Mouse (Mus musculus) limb, embryonic 13.5 days (tissue): ENCODE measurements around the gene BC025920. TPM values are rescaled to one million over a fixed set of nuclear protein-coding genes. Genes with fewer than 3 reads are reported as not detected.

Experiments
- ATAC-seq: fragments of 200-750 bp; cut with Nextera tagmentation; 2 replicates; pipeline ENCODE4 v1.8.0; 2017; ENCODE audit warnings: low read depth, moderate number of reproducible peaks, moderate TSS enrichment; ENCODE audit not compliant: low FRiP score
- H3K27ac ChIP-seq: fragments of 300-500 bp; sonication (generic); 2 replicates; pipeline ENCODE4 v1.5.1; 2015; ENCODE audit warnings: inconsistent platforms, mild to moderate bottlenecking, moderate library complexity
- H3K27me3 ChIP-seq: fragments of 300-500 bp; sonication (generic); 2 replicates; pipeline ENCODE4 v1.6.1; 2015; ENCODE audit warnings: mild to moderate bottlenecking, inconsistent platforms
- H3K36me3 ChIP-seq: fragments of 300-500 bp; sonication (generic); 2 replicates; pipeline ENCODE4 v1.6.1; 2015; ENCODE audit warnings: inconsistent platforms, mild to moderate bottlenecking, moderate library complexity
- H3K4me1 ChIP-seq: fragments of 300-500 bp; sonication (generic); 2 replicates; pipeline ENCODE4 v1.6.1; 2015; ENCODE audit warnings: inconsistent platforms
- H3K4me2 ChIP-seq: fragments of 300-500 bp; sonication (generic); replicated peaks from 2 replicates; pipeline ENCODE4 v1.6.1; 2015; ENCODE audit warnings: inconsistent platforms, mild to moderate bottlenecking, moderate library complexity
- H3K4me3 ChIP-seq: fragments of 300-500 bp; sonication (generic); 2 replicates; pipeline ENCODE4 v1.5.1; 2015; ENCODE audit warnings: moderate library complexity, mild to moderate bottlenecking, inconsistent platforms
- H3K9ac ChIP-seq: fragments of 300-500 bp; sonication (generic); 2 replicates; pipeline ENCODE4 v1.6.1; 2015; ENCODE audit warnings: mild to moderate bottlenecking, inconsistent platforms
- H3K9me3 ChIP-seq: fragments of 300-500 bp; sonication (generic); 2 replicates; pipeline ENCODE4 v1.6.1; 2016; ENCODE audit warnings: inconsistent platforms
- WGBS: fragments of 180-500 bp; shearing (Covaris S2); methylation state at CpG from one replicate; pipeline ENCODE4 v1.1.7; 2015; 5-methylcytosine and 5-hydroxymethylcytosine counted together
- polyA plus RNA-seq: library from polyadenylated mRNA; unstranded; fragments of >200 nt; fragmentation: Nextera tagmentation; extraction: Ambion mirVana; gene quantifications from 2 replicates; pipeline ENCODE4 v1.2.1, GENCODE M21; 2015

Gene BC025920
- polyA plus RNA-seq, 1 experiment from 2014 or later, result 1.5 TPM

GRCm38 (mm10) chr10:81608308-81608707, 2.2 kb downstream of the BC025920 start:
- H3K4me2 ChIP-seq, result no peak overlapping the region

DNA sequence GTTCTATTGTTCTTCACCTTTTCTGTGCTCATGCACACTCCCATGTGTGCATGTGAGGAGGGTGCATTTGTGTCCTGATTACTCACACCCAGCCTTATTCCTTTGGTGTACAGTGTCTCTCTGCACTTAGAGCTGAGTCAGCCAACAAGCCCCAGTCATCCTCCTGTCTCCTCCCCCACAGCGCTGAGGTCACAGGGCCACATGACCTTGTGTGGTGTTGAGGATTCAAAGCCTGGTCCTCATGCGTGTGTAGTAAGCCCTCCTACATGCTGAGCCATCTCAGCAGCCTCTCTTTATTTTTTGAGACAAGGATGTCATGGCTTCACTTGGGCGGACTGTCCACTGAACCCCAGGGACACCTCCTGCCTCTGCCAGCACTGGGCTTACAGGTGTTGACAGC, 6.7 kb downstream of the BC025920 start:
- Histone ChIP-seq H3K36me3 (0 out of 2 replicates have a peak, but pooled peaks cover 8% of the 10 kb centered on the region), H3K9me3 (peaks cover 8% of the 10 kb centered on the region), H3K4me1 (peaks cover 19% of the 10 kb centered on the region), H3K27ac (no peak overlapping the region), H3K4me3 (no peak overlapping the region), H3K9ac (no peak overlapping the region), H3K27me3 (no peaks in the 10 kb centered on the region), H3K4me2 (no peak overlapping the region)
- WGBS, result 73% methylated on average over 3 of the region's 3 CpGs
- no peak for ATAC-seq

More at GRCm38 (mm10) chr10:81608308-81608707, 2.2 kb downstream of the BC025920 start:
- no peak overlapping the region for H3K9ac ChIP-seq
- no peak overlapping the region for H3K4me3 ChIP-seq
- H3K27ac ChIP-seq, result no peak overlapping the region
- ATAC-seq, result no peak
- peaks cover 8% of the 10 kb centered on the region for H3K9me3 ChIP-seq
- H3K36me3 ChIP-seq, result 0 out of 2 replicates have a peak, but pooled peaks cover 10% of the 10 kb centered on the region
- no peaks in the 10 kb centered on the region for H3K27me3 ChIP-seq
- peaks cover 24% of the 10 kb centered on the region for H3K4me1 ChIP-seq
- WGBS, result 94% methylated on average over 1 of the region's 1 CpGs

GRCm38 (mm10) chr10:81615486-81615885, 9.4 kb downstream of the BC025920 start:
- Histone ChIP-seq H3K4me3 (no peak overlapping the region), H3K9ac (no peak overlapping the region), H3K36me3 (peaks cover 8% of the 10 kb centered on the region), H3K27me3 (no peaks in the 10 kb centered on the region), H3K27ac (peak overlapping the region; percentile 49), H3K9me3 (peaks cover 8% of the 10 kb centered on the region), H3K4me2 (peak overlapping the region; percentile 21), H3K4me1 (peaks cover 19% of the 10 kb centered on the region)
- peak; percentile 80 for ATAC-seq
- 28% methylated on average over 6 of the region's 6 CpGs for whole genome bisulfite sequencing

DNA sequence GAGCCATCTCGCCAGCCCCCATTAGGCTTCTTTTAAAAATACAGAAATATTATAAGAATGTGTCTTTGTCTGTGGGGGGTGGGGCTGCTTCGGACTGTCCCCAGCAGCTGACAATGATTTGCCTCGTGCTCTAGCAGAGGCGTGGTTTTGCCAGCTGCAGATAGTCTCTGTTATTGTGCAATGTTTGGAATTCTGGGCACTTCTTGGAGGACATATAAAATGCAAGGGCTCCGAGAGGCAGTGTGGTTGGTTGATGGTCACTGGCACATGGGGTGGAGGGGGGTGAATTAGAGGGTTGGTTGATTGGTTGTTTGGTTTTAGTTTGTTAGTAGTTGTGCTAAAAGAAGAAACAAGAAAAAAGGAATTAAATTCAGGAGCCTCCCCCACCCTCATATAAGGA, 13.9 kb downstream of the BC025920 start:
- no peak overlapping the region for H3K27ac ChIP-seq
- ATAC-seq, result no peak
- H3K9me3 ChIP-seq, result no peaks in the 10 kb centered on the region
- 80% methylated on average over 5 of the region's 5 CpGs for WGBS
- H3K36me3 ChIP-seq, result peaks cover 52% of the 10 kb centered on the region
- H3K4me3 ChIP-seq, result no peak overlapping the region
- peaks cover 18% of the 10 kb centered on the region for H3K4me1 ChIP-seq
- H3K27me3 ChIP-seq, result no peaks in the 10 kb centered on the region
- no peak overlapping the region for H3K4me2 ChIP-seq
- no peak overlapping the region for H3K9ac ChIP-seq

- 56% methylated on average over 9 of the region's 9 CpGs for WGBS
- Histone ChIP-seq H3K4me2 (no peak overlapping the region), H3K27ac (no peak overlapping the region)
Measured at GRCm38 (mm10) chr10:81620786-81621185, 14.7 kb downstream of the BC025920 start.

DNA sequence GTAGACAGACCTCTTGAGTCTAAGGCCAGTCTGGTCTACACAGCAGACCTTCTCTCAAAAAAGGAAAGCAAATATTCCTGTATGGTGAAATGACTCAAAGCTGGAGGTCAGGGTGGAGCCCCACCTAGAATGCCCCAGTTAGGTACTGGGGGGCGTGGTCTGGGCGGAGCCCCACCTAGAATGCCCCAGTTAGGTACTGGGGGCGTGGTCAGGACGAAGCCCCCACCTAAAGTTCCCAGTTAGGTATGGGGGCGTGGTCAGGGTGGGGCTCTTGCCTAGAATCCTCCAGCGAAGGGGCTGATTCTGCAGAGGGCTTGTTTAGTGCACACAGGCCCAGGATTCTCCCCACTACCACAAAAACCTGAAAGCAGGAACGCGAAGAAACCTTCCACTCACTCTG, 17.4 kb downstream of the BC025920 start:
- Histone ChIP-seq H3K4me3 (no peak overlapping the region), H3K9ac (no peak overlapping the region), H3K9me3 (no peaks in the 10 kb centered on the region), H3K27ac (no peak overlapping the region), H3K4me1 (peaks cover 17% of the 10 kb centered on the region), H3K36me3 (peaks cover 62% of the 10 kb centered on the region), H3K27me3 (no peaks in the 10 kb centered on the region), H3K4me2 (no peak overlapping the region)
- ATAC-seq, result no peak
- 55% methylated on average over 8 of the region's 8 CpGs for WGBS

More at GRCm38 (mm10) chr10:81620786-81621185, 14.7 kb downstream of the BC025920 start:
- H3K36me3 ChIP-seq, result peaks cover 60% of the 10 kb centered on the region
- no peaks in the 10 kb centered on the region for H3K9me3 ChIP-seq
- H3K27me3 ChIP-seq, result no peaks in the 10 kb centered on the region
- H3K4me1 ChIP-seq, result peaks cover 10% of the 10 kb centered on the region
- ATAC-seq, result no peak
- H3K4me3 ChIP-seq, result no peak overlapping the region
- no peak overlapping the region for H3K9ac ChIP-seq

DNA sequence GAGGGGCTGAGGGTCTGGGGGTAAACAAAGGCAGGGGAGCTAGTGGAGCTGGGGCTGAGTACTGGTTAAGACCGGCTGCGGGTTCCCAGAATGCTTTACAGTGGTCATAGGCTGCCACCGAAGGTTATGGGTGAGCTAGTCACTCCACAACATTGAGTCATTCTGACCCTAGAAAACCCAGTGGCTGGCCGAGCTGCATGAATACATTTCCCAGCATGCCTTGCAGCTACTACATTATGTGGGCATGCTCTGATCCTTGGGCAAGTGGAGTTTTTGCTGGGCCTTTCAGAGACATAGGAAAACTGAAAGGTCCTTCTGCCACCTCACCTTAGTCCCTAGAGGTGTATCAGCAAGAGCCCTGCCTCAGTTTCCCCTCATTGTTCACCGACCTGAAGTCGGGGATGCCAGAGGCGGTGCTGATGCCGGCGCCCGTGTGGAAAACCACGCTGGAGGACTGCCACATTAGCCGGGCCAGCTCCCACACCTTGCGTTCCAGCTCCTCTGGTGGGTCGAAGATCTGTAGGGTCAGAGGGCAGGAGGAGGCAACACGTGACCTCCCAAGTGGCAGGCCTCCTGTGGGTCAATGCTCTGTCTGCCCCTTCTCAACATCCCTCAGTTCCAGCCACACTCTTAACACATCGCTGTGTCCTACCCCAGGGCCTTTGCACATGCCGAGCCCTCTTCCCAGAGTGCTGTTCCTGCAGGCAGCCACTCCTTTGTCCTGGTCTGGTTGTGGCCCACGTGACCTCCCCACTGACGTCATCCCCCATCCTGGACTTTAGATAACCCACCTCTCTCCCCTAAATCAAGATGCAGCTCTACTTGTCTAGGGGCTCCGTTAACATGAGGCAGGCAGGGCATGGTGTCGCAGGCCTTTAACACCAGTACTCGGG, 20.3 kb downstream of the BC025920 start:
- H3K9ac ChIP-seq, result peak overlapping the region; percentile 81
- peaks cover 46% of the 10 kb centered on the region for H3K36me3 ChIP-seq
- peak overlapping the region; percentile 73 for H3K4me3 ChIP-seq
- no peak for ATAC-seq
- H3K9me3 ChIP-seq, result no peaks in the 10 kb centered on the region
- H3K4me1 ChIP-seq, result peaks cover 19% of the 10 kb centered on the region
- no peaks in the 10 kb centered on the region for H3K27me3 ChIP-seq
- H3K27ac ChIP-seq, result peak overlapping the region; percentile 92
- WGBS, result 89% methylated on average over 22 of the region's 22 CpGs
- H3K4me2 ChIP-seq, result peak overlapping the region; percentile 85

- WGBS, result 4% methylated on average over 40 of the region's 40 CpGs
- Histone ChIP-seq H3K27ac (peak within 1 kb of the TSS; percentile 92), H3K36me3 (peaks cover 37% of the 10 kb centered on the region), H3K4me2 (peak within 1 kb of the TSS; percentile 85), H3K9me3 (no peaks in the 10 kb centered on the region), H3K4me3 (peak within 1 kb of the TSS; percentile 73), H3K27me3 (no peaks in the 10 kb centered on the region), H3K4me1 (peaks cover 19% of the 10 kb centered on the region), H3K9ac (peak within 1 kb of the TSS; percentile 81)
- peak; percentile 88 for ATAC-seq
Measured at GRCm38 (mm10) chr10:81626994-81627835, 21.1 kb downstream of the BC025920 start, which contains the start of gene Sirt6. Sirt6 (minus strand) TSS chr10:81627797.

- peaks cover 31% of the 10 kb centered on the region for H3K36me3 ChIP-seq
- 64% methylated on average over 7 of the region's 7 CpGs for WGBS
- peak overlapping the region; percentile 81 for H3K9ac ChIP-seq
- peak; percentile 33; the same call in 1 of the 2 replicates for ATAC-seq
- peak overlapping the region; percentile 92 for H3K27ac ChIP-seq
- H3K27me3 ChIP-seq, result no peaks in the 10 kb centered on the region
- H3K4me1 ChIP-seq, result peaks cover 21% of the 10 kb centered on the region
- peak overlapping the region; percentile 85 for H3K4me2 ChIP-seq
- no peaks in the 10 kb centered on the region for H3K9me3 ChIP-seq
- H3K4me3 ChIP-seq, result peak overlapping the region; percentile 73
Measured at GRCm38 (mm10) chr10:81627836-81628220, 21.8 kb downstream of the BC025920 start.

DNA sequence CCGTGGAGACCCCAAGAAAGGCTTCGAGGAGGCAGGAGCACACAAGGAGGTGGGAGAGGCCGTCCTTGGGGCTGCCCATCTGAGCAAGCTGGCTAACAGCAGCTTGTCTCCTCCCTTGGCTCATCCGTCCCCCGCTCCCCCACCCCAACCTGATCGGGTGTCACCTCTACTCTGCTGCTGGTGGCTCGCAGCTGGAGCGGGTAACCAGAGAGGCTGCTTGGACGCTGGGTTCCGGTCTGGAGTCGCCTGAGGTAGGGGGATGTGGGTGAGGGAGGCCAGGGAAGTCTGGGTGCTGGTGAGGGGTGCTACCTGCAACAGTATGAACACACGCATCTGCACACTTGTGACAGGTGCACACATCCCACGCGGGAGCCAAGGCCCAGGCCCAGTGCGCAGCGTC, 22.3 kb downstream of the BC025920 start, which contains the start of gene Ankrd24:
Gene Ankrd24, plus strand, starts transcription at position 151 of the 400 bp plus-strand sequence.
- Histone ChIP-seq H3K27me3 (no peaks in the 10 kb centered on the region), H3K4me1 (peaks cover 25% of the 10 kb centered on the region), H3K27ac (peak within 1 kb of the TSS; percentile 92), H3K4me2 (peak within 1 kb of the TSS; percentile 85), H3K4me3 (peak within 1 kb of the TSS; percentile 73), H3K36me3 (peaks cover 26% of the 10 kb centered on the region), H3K9ac (peak within 1 kb of the TSS; percentile 81), H3K9me3 (no peaks in the 10 kb centered on the region)
- WGBS, result 79% methylated on average over 16 of the region's 16 CpGs
- no peak for ATAC-seq

DNA sequence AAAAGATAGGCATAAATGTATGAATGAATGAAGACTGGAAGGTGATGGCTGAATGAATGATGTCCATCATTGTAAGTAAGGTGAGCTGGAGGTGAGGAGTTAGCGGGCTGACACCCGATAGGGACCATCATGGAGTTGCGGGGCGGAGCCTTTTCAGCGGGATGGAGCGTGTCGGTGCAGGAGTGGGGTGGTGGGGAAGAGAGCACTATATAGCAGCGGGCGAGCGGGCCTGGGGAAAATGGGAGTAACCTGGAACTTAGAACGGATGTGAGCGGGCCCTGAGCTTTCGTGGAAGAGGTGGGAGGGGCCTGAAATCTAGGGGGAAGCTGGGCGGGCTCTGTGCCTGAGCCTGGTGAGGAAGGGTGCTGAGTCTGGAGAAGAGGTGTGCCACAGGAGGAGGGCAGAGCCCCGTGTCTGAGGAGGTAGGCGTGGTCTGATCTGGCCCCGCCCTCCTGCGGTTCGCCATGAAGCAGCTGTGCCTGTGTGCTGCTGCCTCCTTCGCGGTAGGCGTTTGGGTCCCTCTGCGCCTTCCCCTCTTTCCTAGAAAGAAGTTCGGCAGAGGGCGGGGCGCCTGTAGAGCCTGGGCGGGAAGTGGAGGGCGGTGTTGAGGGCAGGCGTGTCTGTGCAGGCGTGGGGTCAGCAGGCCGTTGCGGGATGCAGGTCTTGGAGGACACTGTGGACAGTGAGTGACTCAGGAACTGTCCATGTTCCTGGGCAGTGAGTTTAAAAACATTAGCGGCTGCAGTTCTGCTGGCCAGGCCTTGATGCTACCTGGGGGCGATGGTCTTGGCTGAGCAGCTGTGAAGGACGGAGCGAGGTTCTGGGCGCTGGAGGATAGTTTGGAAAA, 27.4 kb downstream of the BC025920 start:
- ATAC-seq, result peak; percentile 95
- peaks cover 19% of the 10 kb centered on the region for H3K4me1 ChIP-seq
- H3K4me2 ChIP-seq, result peak overlapping the region; percentile 77
- peak overlapping the region; percentile 72 for H3K9ac ChIP-seq
- H3K9me3 ChIP-seq, result no peaks in the 10 kb centered on the region
- no peaks in the 10 kb centered on the region for H3K36me3 ChIP-seq
- H3K4me3 ChIP-seq, result peak overlapping the region; percentile 52
- H3K27me3 ChIP-seq, result no peaks in the 10 kb centered on the region
- WGBS, result 2% methylated on average over 37 of the region's 37 CpGs
- peak overlapping the region; percentile 81 for H3K27ac ChIP-seq
